18 mouse cellular contexts compared by ENCODE assay signal in the genomic region with DNA sequence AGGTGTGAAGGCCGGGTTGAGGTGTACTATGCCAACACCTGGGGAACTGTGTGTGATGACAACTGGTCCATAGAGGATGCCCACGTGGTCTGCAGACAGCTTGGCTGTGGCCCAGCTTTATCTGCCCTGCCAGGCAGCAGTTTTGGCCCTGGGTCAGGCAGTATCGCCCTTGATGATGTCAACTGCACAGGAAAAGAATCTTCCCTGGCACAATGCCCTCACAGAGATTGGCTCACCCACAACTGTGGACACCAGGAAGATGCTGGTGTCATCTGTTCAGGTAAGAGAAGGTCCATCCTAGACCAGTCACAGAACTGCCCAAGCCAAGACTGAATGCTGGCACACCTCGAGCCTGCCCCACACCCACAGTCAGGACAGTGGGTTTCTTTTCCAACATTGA. TPM values are rescaled to one million over a fixed set of nuclear protein-coding genes. Genes with fewer than 3 reads are reported as not detected.
"Had no signal": no experiment of that assay in that cellular context is flagged by ENCODE, and none has a peak within 500 bp of the region (broad histone marks: within the 10 kb centered on the region; RNA-seq: fewer than 3 reads in every experiment).

No protein-coding gene starts in this region.

- H3K36me3 ChIP-seq: limb, embryonic 12.5 days; midbrain, embryonic 12.5 days; neural tube, embryonic 12.5 days had no signal

- H3K9me3 ChIP-seq: limb, embryonic 12.5 days; midbrain, embryonic 12.5 days; neural tube, embryonic 12.5 days had no signal

- ATAC-seq: lung, postnatal 0 days had no signal

- H3K4me1 ChIP-seq: limb, embryonic 12.5 days; midbrain, embryonic 12.5 days; neural tube, embryonic 12.5 days had no signal

- H3K4me3 ChIP-seq: left cerebral cortex, adult 2 months; limb, embryonic 12.5 days; midbrain, embryonic 12.5 days; neural tube, embryonic 12.5 days had no signal

- H3K4me2 ChIP-seq: limb, embryonic 12.5 days; midbrain, embryonic 12.5 days; neural tube, embryonic 12.5 days had no signal

- H3K27me3 ChIP-seq: limb, embryonic 12.5 days; midbrain, embryonic 12.5 days; neural tube, embryonic 12.5 days had no signal

- H3K27ac ChIP-seq: left cerebral cortex, adult 2 months; limb, embryonic 12.5 days; liver, embryonic 14.5 days; midbrain, embryonic 12.5 days; neural tube, embryonic 12.5 days; stomach, postnatal 0 days had no signal

- H3K9ac ChIP-seq: limb, embryonic 12.5 days; liver, embryonic 14.5 days; midbrain, embryonic 12.5 days; neural tube, embryonic 12.5 days had no signal

- DNase-seq: kidney, adult 8-10 months; kidney, postnatal 25 days; liver; lung, adult 2 months; lung, postnatal 36 days; thymus, postnatal 4 days had no signal

RNA-seq across cellular contexts. Expression of a gene that starts 56.2 kb away (rescaled TPM):
- total RNA-seq: layer of hippocampus, postnatal 25 days; megakaryocyte progenitor cell, adult 5-6 weeks; monocyte, adult 5-6 weeks; neutrophil, adult 5-6 weeks had no signal
- polyA plus RNA-seq: kidney, embryonic 16.5 days; limb, embryonic 12.5 days; liver, embryonic 14.5 days; lung, adult 2 months; lung, postnatal 0 days; midbrain, embryonic 12.5 days; neural tube, embryonic 12.5 days had no signal
